ENCODE assay signal across 8 mouse cellular contexts in genomic region chr14:77156222-77156910, GRCm38 (mm10). TPM values are rescaled to one million over a fixed set of nuclear protein-coding genes. Genes with fewer than 3 reads are reported as not detected.
DNase-seq lines count a peak whose midpoint lies in the region; ATAC-seq and TF ChIP-seq lines count a peak whose summit lies in the region.

Gene Enox1 (plus strand): TSS chr14:77156763.

- H3K36me3 ChIP-seq in hindbrain, embryonic 16.5 days (ENCODE audit: control insufficient read depth, insufficient read depth, low read length), result no peaks in the 10 kb centered on the region
- no peaks in the 10 kb centered on the region for H3K36me3 ChIP-seq in midbrain, embryonic 15.5 days (replicated peaks)
- H3K36me3 ChIP-seq in stomach, postnatal 0 days (ENCODE audit: control insufficient read depth, insufficient read depth, low read length), result no peaks in the 10 kb centered on the region

- H3K9ac ChIP-seq in hindbrain, embryonic 16.5 days (ENCODE audit: low read depth, low read length), result peak within 1 kb of the TSS; percentile 91
- peak within 1 kb of the TSS; percentile 88 for H3K9ac ChIP-seq in midbrain, embryonic 15.5 days
- peak within 1 kb of the TSS; percentile 54 for H3K9ac ChIP-seq in stomach, postnatal 0 days (ENCODE audit: low read length)

- H3K9me3 ChIP-seq in hindbrain, embryonic 16.5 days (ENCODE audit: control insufficient read depth, low read length), result no peaks in the 10 kb centered on the region
- no peaks in the 10 kb centered on the region for H3K9me3 ChIP-seq in midbrain, embryonic 15.5 days
- no peaks in the 10 kb centered on the region for H3K9me3 ChIP-seq in stomach, postnatal 0 days (ENCODE audit: control insufficient read depth, low read length)

- ATAC-seq in CD4-positive, CD25-positive, alpha-beta regulatory T cell, adult 4 months, result no peak
- peak; percentile 92 for ATAC-seq in hindbrain, embryonic 16.5 days
- ATAC-seq in midbrain, embryonic 15.5 days (replicated peaks), result peak; percentile 89
- peak; percentile 84 for ATAC-seq in stomach, postnatal 0 days (ENCODE audit: low FRiP score, low TSS enrichment)

- H3K27ac ChIP-seq in gastrocnemius, adult 2 months, result peak within 1 kb of the TSS; percentile 43
- H3K27ac ChIP-seq in hindbrain, embryonic 16.5 days (ENCODE audit: low read depth, low read length), result peak within 1 kb of the TSS; percentile 89
- peak within 1 kb of the TSS; percentile 90 for H3K27ac ChIP-seq in midbrain, embryonic 15.5 days
- peak within 1 kb of the TSS; percentile 45; the same call in 1 of the 2 replicates for H3K27ac ChIP-seq in stomach, postnatal 0 days (replicated peaks)

- peak; percentile 25; the same call in 1 of the 2 replicates for TF ChIP-seq CTCF in gastrocnemius, adult 2 months (IDR thresholded peaks at IDR 0.05)
- TF ChIP-seq CTCF in stomach, postnatal 0 days (IDR thresholded peaks at IDR 0.05; ENCODE audit: low read depth), result peak; percentile 52

- peaks cover 25% of the 10 kb centered on the region for H3K4me1 ChIP-seq in hindbrain, embryonic 16.5 days (ENCODE audit: control insufficient read depth, insufficient read depth, low read depth, low read length)
- peaks cover 49% of the 10 kb centered on the region for H3K4me1 ChIP-seq in midbrain, embryonic 15.5 days
- H3K4me1 ChIP-seq in stomach, postnatal 0 days (replicated peaks; ENCODE audit: control insufficient read depth, insufficient read depth), result no peaks in the 10 kb centered on the region

- intact Hi-C loops in gastrocnemius, adult 2 months (cut with DNase I), result no loop called here
- intact Hi-C loops in left cerebral cortex, postnatal 36 days (cut with DNase I), result loop anchor here (5.0 to 10.0 kb wide), 5 partner anchors 71 to 468 kb away; no protein-coding TSS in a partner anchor

- no peaks in the 10 kb centered on the region for H3K27me3 ChIP-seq in hindbrain, embryonic 16.5 days (replicated peaks; ENCODE audit: control insufficient read depth, insufficient read depth, low read length)
- H3K27me3 ChIP-seq in midbrain, embryonic 15.5 days (replicated peaks), result no peaks in the 10 kb centered on the region
- peaks cover 5% of the 10 kb centered on the region; the same call in 1 of the 2 replicates for H3K27me3 ChIP-seq in stomach, postnatal 0 days (ENCODE audit: control insufficient read depth, insufficient read depth, low read length)

- peak within 1 kb of the TSS; percentile 83 for H3K4me3 ChIP-seq in gastrocnemius, adult 2 months
- peak within 1 kb of the TSS; percentile 85 for H3K4me3 ChIP-seq in hindbrain, embryonic 16.5 days (ENCODE audit: low read length)
- H3K4me3 ChIP-seq in midbrain, embryonic 15.5 days, result peak within 1 kb of the TSS; percentile 76
- H3K4me3 ChIP-seq in stomach, postnatal 0 days (ENCODE audit: low read depth, low read length), result peak within 1 kb of the TSS; percentile 63

- under 1% methylated on average over 70 of the region's 73 CpGs for WGBS in hindbrain, embryonic 16.5 days
- under 1% methylated on average over 73 of the region's 73 CpGs for WGBS in midbrain, embryonic 15.5 days
- under 1% methylated on average over 70 of the region's 73 CpGs for WGBS in stomach, postnatal 0 days

- no peak for TF ChIP-seq EP300 in stomach, postnatal 0 days (optimal IDR thresholded peaks at IDR 0.05)

- peak within 1 kb of the TSS; percentile 91 for H3K4me2 ChIP-seq in hindbrain, embryonic 16.5 days (ENCODE audit: low read length)
- H3K4me2 ChIP-seq in midbrain, embryonic 15.5 days, result peak within 1 kb of the TSS; percentile 76
- peak within 1 kb of the TSS; percentile 97 for H3K4me2 ChIP-seq in stomach, postnatal 0 days (replicated peaks; ENCODE audit: low read depth)

- DNase-seq in CD4-positive, CD25-positive, alpha-beta regulatory T cell, adult 2 months (ENCODE audit: low read depth, low spot score), result peak; percentile 15
- peak; percentile 75 to 91 for DNase-seq in cerebellum, postnatal 4 days (ENCODE audit: low spot score in 2 of 2)
- peak; percentile 73 for DNase-seq in gastrocnemius, adult 2 months
- peak; percentile 85 to 86 for DNase-seq in left cerebral cortex, postnatal 36 days (ENCODE audit: low spot score in 2 of 2)
- DNase-seq in stomach, postnatal 0 days (ENCODE audit: low spot score), result peak; percentile 65

RNA-seq across cellular contexts. Expression of gene Enox1, which starts in this region (rescaled TPM):
- not detected for polyA plus RNA-seq in CD4-positive, CD25-positive, alpha-beta regulatory T cell, adult 4 months (2017; shearing (Covaris generic))
- total RNA-seq in gastrocnemius, adult 2 months (2021), result 1 to 10 TPM in 1 of 2 experiments, under 1 TPM in 1; 0.48 to 1.1 TPM
- 35.7 and 37.1 TPM in 2 replicates for polyA plus RNA-seq in hindbrain, embryonic 16.5 days (2015; fragmentation: Nextera tagmentation; extraction: Ambion mirVana)
- 10 to 100 TPM; 36.4 to 62.3 TPM for total RNA-seq in left cerebral cortex, postnatal 36 days (2021)
- 47.6 and 49.4 TPM in 2 replicates for polyA plus RNA-seq in midbrain, embryonic 15.5 days (2015; fragmentation: Nextera tagmentation; extraction: Ambion mirVana)
- polyA plus RNA-seq in stomach, postnatal 0 days (2015; fragmentation: Nextera tagmentation; extraction: Ambion mirVana), result 2.5 and 2.6 TPM in 2 replicates

Comparison
In these comparisons a context has a peak if more than half of its experiments do, and no peak if none do; other contexts are left out.
1. RNA of gene Enox1 (total RNA-seq): 36.4 to 62.3 TPM in left cerebral cortex, postnatal 36 days; 0.48 to 1.1 TPM in gastrocnemius, adult 2 months; every median in the first group is over 10 times any median in the second.
2. RNA of gene Enox1 (polyA plus RNA-seq): 47.6 to 49.4 TPM in midbrain, embryonic 15.5 days and 35.7 to 37.1 TPM in hindbrain, embryonic 16.5 days; 2.5 to 2.6 TPM in stomach, postnatal 0 days and not detected in CD4-positive, CD25-positive, alpha-beta regulatory T cell, adult 4 months; every median in the first group is over 10 times any median in the second.
3. DNase-seq: peak in every context shown above with its lines; median percentile 86 in left cerebral cortex, postnatal 36 days; 83 in cerebellum, postnatal 4 days; 73 in gastrocnemius, adult 2 months; 65 in stomach, postnatal 0 days; 15 in CD4-positive, CD25-positive, alpha-beta regulatory T cell, adult 2 months.
4. Peak in every context shown above with its lines, with median percentiles within 50 percentile points of each other: H3K27ac ChIP-seq, H3K4me3 ChIP-seq, H3K4me2 ChIP-seq and H3K9ac ChIP-seq.